Mouse (Mus musculus): ENCODE data around the gene Gfer. TPM values are rescaled to one million over a fixed set of nuclear protein-coding genes. Genes with fewer than 3 reads are reported as not detected.

Gfer gene
- total and polyA plus RNA-seq, 3 experiments, result 83.0 to 86.8 TPM; not detected in 1

DNA sequence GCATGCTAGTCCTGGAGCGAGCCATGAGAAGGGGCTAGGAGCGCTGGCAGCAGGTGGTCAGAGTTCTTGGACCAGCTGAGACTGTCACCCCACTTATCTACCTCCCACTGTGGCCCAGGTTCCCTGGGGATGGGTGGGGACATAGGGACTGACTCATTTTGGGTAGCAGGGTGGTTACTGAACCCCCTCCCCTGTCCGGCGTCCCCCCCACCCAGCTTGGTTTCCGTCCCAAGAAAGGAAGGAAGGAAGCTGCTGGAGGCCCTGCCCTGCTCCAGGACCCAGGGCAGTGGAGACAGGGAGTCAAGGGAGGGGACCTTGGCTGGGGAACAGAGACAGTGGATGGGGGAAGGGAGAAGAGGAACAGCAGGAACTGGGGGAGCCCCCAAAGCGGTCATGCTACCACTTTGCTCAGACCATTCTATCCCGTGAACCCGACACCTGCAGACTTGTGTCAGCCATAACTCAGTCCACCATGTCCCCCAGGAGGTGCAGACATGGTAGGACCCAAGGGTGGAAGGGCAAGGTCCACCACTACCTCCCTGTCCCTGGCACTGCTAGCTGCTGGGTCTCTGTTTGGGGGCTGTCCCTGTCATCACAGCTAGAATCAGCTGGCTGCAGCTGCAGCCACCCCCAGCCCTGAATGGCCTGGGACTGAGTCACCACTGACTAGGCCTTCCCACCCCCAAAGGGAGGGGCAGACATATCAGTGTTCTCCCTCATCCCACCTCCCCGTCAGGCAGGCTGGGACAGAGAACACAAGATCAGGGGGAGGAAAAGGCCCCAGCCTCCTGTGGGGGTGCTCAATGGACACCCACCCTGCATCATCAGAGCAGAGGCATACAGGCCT lies 50.9 kb downstream of the Gfer start:
- H3K9ac ChIP-seq (ENCODE audit: control insufficient read depth, low read depth, low read length, poor library complexity, severe bottlenecking), result no peak overlapping the region
- TF ChIP-seq MXI1 (IDR thresholded peaks at IDR 0.05; ENCODE audit: low read depth, low read length) (no peak), ETS1 (IDR thresholded peaks at IDR 0.05; ENCODE audit: low read depth, low read length) (no peak), USF1 (IDR thresholded peaks at IDR 0.05; ENCODE audit: low read depth, low read length) (no peak), POLR2A (IDR thresholded peaks at IDR 0.05; ENCODE audit: control insufficient read depth in 1 of 2, insufficient read depth in 1 of 2, low read depth in 1 of 2, low read length in 2 of 2, poor library complexity in 1 of 2) (no peak), BHLHE40 (IDR thresholded peaks at IDR 0.05; ENCODE audit: borderline replicate concordance, low read depth, low read length) (no peak), ELF1 (IDR thresholded peaks at IDR 0.05; ENCODE audit: low read depth, low read length) (no peak), CHD1 (IDR thresholded peaks at IDR 0.05; ENCODE audit: low read depth, low read length) (no peak), RAD21 (IDR thresholded peaks at IDR 0.05; ENCODE audit: low read depth, low read length) (no peak), MAX (IDR thresholded peaks at IDR 0.05; ENCODE audit: low read length) (no peak), CHD2 (IDR thresholded peaks at IDR 0.05; ENCODE audit: low read length) (no peak), EP300 (IDR thresholded peaks at IDR 0.05; ENCODE audit: low read depth in 1 of 2, low read length in 2 of 2) (no peak), MYB (IDR thresholded peaks at IDR 0.05; ENCODE audit: low read depth, low read length) (no peak), ZKSCAN1 (IDR thresholded peaks at IDR 0.05; ENCODE audit: low read depth, low read length) (no peak), SIN3A (IDR thresholded peaks at IDR 0.05; ENCODE audit: low read length) (no peak), MEF2A (IDR thresholded peaks at IDR 0.05; ENCODE audit: extremely low read depth, insufficient replicate concordance, low read depth, low read length, poor library complexity, severe bottlenecking) (no peak), E2F4 (IDR thresholded peaks at IDR 0.05; ENCODE audit: borderline replicate concordance, low read depth, low read length) (no peak), NELFE (IDR thresholded peaks at IDR 0.05; ENCODE audit: low read depth, low read length) (no peak), RCOR1 (IDR thresholded peaks at IDR 0.05; ENCODE audit: low read depth, low read length) (no peak), JUND (IDR thresholded peaks at IDR 0.05; ENCODE audit: low read depth, low read length) (no peak), GABPA (IDR thresholded peaks at IDR 0.05; ENCODE audit: low read depth, low read length) (no peak)

More for the DNA sequence above, 50.9 kb downstream of the Gfer start:
- H3K36me3 ChIP-seq (ENCODE audit: control insufficient read depth in 1 of 2, insufficient read depth in 2 of 2, low read length in 2 of 2), result no peaks in the 10 kb centered on the region
- H3K79me2 ChIP-seq (ENCODE audit: control insufficient read depth, insufficient read depth, low read length, poor library complexity), result no peaks in the 10 kb centered on the region
- H3K4me3 ChIP-seq (ENCODE audit: control insufficient read depth in 1 of 2, insufficient read depth in 1 of 2, low read depth in 2 of 2, low read length in 2 of 2), result no peak overlapping the region
- H3K4me1 ChIP-seq (ENCODE audit: control insufficient read depth in 1 of 2, insufficient read depth in 2 of 2, low read length in 2 of 2), result no peaks in the 10 kb centered on the region
- no peaks in the 10 kb centered on the region for H3K9me3 ChIP-seq (replicated peaks; ENCODE audit: insufficient read depth, low read length)
- no peak for DNase-seq (ENCODE audit: low read depth, low spot score)
- no peak overlapping the region for H3K27ac ChIP-seq (ENCODE audit: control insufficient read depth, low read depth, low read length)
- H3K27me3 ChIP-seq (ENCODE audit: control insufficient read depth in 1 of 2, insufficient read depth in 2 of 2, low read length in 2 of 2), result peaks cover 2 to 12% of the 10 kb centered on the region in 2 experiments; a peak in 3 of 4 replicates

Data from MEL (cell line).